Mouse (Mus musculus) cerebral cortex, adult 2 months (tissue): ENCODE data around the gene Wbp2nl.

Source experiments
- WGBS: fragments of 180-500 bp; shearing (Covaris S2); methylation state at CpG from one replicate; pipeline ENCODE4 v1.1.7; 2018; 5-methylcytosine and 5-hydroxymethylcytosine counted together

Gene Wbp2nl

GRCm38 (mm10) chr15:82298764-82299561, at the start of gene Wbp2nl:
Wbp2nl (plus strand) TSS chr15:82298954.
- 57% methylated on average over 39 of the region's 39 CpGs for WGBS

DNA sequence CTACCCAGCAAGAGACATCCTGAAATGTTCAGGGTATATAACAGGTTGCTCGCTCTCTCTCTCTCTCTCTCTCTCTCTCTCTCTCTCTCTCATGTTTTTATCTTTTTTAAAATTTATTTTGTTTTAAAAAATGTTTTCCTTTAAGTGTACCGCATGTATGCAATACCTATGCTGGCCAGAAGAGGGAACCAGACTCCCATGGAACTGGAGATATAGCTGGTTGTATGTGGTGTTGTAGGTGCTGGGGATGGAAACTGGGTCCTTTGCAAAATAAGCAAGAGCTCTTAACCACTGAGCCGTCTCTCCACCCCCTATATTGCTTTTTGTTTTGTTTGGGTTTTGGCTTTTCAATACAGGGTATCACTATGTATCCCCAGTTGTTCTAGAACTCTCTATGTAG, 47.2 kb upstream of the Wbp2nl start:
- 97% methylated on average over 3 of the region's 3 CpGs for WGBS

GRCm38 (mm10) chr15:82252097-82252496, 46.7 kb upstream of the Wbp2nl start, which contains the start of gene 1500009C09Rik:
1500009C09Rik (plus strand) TSS chr15:82252397.
- WGBS, result 94% methylated on average over 6 of the region's 6 CpGs

DNA sequence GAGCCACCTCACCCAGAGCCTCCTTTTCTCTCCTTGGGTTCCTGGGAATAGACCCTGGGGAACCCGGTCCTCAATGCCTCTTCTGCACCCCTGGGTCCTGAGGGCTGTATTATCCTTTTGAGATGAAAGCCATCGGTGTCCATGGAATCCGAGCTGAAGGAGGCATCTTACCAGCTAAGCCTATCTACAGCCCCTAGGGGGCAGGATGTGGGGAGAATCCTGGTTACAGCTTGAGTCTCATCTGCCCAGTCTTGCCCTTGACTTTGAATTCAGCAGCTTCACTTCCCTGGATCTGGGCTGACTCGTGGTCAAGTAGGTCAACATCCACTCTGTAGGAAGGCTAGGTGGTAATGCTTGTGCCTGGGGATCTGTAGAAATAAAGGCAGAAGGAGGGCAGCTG, 43.5 kb upstream of the Wbp2nl start:
- WGBS, result 28% methylated on average over 4 of the region's 4 CpGs

GRCm38 (mm10) chr15:82255944-82256383, 42.8 kb upstream of the Wbp2nl start:
- 10% methylated on average over 10 of the region's 10 CpGs for WGBS

GRCm38 (mm10) chr15:82259510-82259909, 39.2 kb upstream of the Wbp2nl start:
- WGBS, result 20% methylated on average over 16 of the region's 16 CpGs

DNA sequence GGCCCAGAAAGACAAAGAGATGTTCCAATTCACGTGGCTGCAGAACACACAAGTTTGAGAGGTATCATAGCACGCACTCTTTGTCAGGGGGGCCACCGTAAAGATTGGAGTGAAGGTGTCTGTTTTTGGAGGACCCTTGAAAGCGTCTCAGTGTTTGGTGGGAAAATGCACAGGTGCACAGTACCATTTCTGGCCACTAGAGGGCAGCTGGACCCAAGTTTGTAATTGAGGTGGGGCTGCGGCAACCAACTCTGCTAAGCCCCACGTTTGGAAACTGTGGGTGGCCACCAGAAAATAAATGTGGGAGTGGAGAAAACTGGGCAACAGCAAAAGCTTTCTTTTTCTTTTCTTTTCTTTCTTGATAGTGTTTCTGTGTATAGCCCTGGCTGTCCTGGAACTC, 32.4 kb upstream of the Wbp2nl start:
- WGBS, result 5% methylated on average over 6 of the region's 6 CpGs

DNA sequence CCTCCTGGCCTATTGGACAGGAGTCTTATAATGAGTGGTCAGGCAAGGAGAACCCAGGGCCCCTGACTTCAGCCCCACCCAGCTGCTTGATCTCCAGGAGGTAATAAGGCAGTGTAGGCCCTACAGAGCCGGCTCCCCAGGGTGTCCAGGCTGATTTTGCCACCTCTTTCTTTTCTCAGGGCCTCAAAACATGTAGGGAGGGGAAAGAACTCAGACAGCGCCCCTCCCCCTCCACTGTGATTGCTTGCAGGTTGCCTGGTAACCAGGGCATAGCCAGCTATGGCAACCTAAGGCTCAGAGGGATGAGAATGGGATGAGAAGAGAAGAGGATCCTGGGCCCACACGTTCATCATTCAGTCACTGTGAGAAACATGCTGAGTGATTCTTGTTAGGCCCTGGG, 30.6 kb upstream of the Wbp2nl start:
- WGBS, result 35% methylated on average over 3 of the region's 3 CpGs

- 65% methylated on average over 9 of the region's 9 CpGs for WGBS
Measured at GRCm38 (mm10) chr15:82268783-82269182, 30.0 kb upstream of the Wbp2nl start.

DNA sequence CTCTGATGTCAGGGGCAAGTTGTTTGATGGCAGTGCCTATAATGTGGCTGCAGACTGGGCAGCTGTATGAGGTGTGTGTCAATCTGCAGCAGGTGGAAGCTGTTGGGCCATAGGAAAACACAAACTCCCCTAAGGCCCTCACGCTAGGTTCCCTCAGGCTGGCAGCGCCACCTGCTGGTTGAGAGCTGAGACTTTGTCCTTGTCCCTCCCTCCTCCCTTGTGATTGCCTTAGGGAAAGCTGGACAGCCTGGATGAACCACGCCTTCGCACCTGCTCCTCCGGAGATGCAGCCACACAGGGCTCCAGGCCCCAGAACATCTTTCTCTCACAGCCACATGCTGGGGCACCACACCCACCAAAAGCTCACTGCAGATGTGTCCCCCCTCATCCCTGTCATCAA, 27.6 kb upstream of the Wbp2nl start:
- WGBS, result 1% methylated on average over 5 of the region's 5 CpGs

DNA sequence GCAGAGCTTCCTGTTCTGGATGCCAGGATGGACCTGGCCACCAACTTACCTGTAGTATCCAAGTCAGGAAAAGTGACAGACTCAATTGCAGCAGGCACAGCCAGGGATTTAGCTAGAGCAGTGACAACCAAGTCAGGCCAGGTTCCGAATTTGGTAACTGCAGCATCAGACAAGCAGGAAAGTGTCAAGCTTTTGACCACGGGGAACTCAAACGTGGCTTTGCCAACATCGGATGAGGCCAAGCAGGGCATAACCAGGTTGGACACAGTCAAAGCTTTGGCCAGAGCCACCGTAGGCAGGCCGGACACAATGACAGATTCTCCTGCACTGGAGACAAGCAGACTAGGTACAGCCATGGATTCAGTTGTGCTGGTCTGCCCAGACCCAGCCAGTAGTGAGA, 26.5 kb upstream of the Wbp2nl start:
- WGBS, result 89% methylated on average over 6 of the region's 6 CpGs

DNA sequence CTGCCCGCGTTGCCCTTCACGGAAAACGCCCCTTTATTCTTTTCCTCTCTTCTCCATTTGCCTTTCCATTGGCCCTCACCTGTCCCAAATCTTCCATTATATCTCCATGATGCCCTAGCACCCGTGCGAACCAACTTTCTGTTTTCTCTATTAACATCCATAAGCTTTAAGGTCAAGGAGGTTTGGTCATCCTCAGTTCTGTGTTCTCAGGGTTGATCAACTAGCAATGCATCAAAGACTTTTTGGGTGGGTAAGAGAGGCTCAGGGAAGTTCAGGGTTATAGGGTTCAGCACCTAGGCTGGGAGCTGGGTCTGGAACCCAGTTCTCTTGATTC, 24.2 kb upstream of the Wbp2nl start, which contains the start of gene Sept3:
TSS of gene Sept3 (plus strand) at position 301 of the 334 bp plus-strand sequence.
- 28% methylated on average over 6 of the region's 6 CpGs for WGBS

DNA sequence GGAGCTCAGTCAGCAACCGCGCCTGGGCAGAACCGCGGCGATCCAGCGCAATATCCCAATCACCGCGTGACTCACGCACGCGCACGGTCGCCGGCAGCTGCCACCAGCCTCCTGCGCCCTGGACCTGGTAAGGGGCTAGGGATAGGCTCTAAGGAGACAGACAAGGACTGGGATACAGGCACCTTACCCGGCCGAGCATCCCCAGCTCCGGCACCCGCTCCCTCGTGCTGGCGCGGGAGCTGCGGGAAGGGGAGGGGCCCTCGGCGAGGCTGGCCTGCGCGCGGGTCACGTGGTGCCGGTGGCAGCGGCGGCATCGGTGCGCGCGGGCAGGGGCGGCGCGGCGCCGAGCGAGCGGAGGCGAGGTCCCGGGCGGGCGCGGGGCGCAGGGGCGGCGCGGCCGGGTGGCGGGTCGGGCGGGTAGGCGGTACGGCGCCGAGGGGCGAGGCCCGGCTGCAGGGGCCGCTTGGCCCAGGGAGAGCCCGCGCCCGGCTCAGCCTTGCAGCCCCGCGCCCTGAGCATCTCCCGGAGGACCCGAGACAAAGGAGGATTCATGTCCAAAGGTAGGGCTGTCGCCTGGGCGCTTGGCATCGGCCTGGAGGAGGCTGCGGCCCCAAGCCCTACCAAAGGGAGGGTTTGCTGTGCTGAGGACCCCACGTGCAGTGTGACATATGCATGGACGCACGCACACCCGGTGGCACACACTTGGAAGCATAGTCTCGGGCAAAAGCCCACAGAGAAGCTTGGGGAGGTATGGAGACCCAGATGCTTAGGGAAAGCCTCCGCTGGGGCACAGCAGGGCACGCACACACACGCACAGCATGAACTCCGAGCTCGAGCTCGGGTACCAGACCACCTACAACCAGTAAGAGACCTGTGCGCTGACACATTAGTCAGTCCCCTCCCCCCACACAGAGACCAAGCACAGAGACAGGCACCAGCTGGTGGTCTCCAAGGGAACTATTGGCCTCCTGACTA, 23.5 kb upstream of the Wbp2nl start:
- under 1% methylated on average over 63 of the region's 86 CpGs for WGBS

- WGBS, result 35% methylated on average over 5 of the region's 5 CpGs
Measured at GRCm38 (mm10) chr15:82277591-82277990, 21.2 kb upstream of the Wbp2nl start.

DNA sequence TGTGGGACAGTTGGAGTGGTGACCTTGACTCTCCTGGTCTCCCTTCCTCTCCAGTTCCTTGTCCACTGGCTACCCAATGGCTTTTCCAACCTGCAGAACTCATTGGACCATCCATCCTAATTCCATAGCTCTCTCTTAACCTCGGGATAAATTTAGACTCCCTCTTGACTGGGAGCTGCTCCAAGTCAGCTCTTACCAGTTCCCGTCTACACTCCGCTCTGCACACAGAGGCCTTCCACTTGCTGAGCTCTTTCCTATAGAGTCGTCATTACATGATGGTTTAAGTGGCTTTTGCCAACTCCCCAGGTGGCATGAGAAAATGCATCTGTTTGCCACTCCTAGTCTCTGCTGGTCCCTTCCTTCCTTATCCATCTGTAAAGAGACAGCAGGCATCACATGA, 18.1 kb upstream of the Wbp2nl start:
- 38% methylated on average over 4 of the region's 4 CpGs for WGBS

GRCm38 (mm10) chr15:82286157-82286556, 12.6 kb upstream of the Wbp2nl start:
- 70% methylated on average over 12 of the region's 12 CpGs for WGBS

DNA sequence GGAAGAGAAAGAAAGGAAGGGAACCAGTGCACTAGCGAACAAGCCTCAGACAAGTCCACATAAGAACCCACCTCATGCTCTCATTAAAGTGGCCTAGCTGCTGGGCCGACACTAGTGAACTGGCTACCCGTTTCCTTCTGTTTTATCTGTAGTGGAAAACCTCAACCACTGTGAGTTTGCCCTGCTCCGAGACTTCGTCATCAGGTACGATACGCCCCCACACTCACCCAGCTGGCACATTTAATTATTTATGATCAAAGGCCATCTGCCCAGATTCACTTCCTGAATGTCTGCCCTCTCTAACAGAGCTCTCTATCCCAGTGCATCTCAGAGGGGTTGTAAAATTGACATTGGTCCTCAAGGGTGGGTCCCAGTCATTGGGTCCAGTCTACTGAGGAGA, 8.5 kb upstream of the Wbp2nl start:
- WGBS, result 79% methylated on average over 7 of the region's 7 CpGs

DNA sequence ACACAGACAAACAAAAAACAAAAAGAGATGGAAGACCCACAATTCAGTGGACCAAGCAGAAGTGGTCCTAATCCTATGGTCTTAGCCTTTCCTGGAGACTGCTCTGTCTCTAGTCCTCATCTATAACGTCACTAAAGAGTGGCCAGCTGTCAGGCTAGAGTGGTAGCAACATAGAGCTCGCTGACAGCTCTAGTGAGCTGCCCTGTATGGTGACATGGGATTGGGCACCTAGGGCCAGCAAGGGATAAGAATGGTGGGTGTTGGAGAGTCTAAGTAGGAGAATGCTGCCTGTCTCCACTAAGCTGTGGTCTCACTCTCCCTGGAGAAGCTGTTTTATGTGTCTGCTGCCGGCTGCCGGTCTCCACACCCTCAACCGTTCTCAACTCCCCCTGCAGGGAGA, 5.9 kb upstream of the Wbp2nl start:
- 37% methylated on average over 5 of the region's 5 CpGs for WGBS

DNA sequence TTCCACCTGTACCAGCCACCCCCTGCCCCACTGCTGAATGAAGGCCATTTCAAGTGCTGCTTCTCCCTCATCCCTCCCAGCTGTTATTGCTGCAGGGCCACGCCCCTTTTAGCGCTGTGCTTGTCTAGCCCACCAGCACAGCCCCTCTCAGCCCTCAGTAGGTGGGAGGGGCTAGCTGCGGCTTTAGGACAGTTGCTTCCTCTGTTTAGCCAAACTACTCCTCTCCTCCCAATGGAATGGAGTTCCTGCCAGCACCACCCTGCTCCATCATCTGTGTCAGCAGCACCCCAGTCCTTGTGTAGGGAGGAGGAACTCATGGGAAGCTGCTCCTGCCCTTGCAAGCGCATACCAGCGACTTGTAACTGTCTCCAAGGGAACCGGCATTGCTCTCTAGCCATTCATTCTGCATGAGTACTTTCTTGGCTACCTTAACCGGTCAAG, 5.5 kb upstream of the Wbp2nl start:
- WGBS, result 6% methylated on average over 7 of the region's 7 CpGs

DNA sequence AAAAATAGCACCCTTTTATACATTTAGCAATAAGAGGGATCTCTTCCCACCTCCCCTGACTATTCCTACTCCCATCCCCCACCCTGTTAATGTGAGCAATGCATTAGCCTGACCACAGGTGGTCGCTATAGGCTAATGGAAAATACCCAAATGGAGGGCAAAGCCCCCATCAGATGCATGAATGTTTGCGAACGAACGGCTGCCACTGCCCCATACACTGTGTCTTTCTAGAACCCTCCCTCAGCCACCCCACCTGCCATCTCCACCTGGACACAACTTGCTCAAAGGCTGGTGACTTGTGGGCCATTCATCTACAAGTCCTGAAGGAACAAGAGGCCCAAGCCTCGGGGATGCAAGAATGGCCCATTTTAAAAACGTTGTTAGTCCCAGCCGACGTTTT, 4.7 kb upstream of the Wbp2nl start:
- 13% methylated on average over 8 of the region's 8 CpGs for WGBS

GRCm38 (mm10) chr15:82307107-82307506, 8.4 kb downstream of the Wbp2nl start:
- 76% methylated on average over 3 of the region's 3 CpGs for WGBS

DNA sequence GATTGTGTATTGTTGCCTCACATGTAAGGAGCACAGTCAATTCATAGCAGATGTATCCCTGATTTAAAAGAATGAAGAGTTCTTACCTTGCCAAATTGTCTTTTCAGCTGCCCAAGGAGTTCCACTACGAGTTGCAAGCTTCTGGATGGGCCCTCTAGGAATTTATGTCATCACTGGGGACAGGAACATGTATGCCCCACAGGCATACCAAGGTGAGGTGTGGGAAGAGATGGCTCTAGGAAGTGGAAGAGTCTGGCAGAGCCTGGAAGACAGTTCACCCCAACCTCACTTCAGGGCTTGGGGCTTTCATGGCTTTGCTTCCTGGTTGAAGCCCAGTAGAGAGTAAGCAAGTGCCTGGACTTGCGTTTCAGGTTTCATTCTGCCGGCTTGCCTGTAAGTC, 9.7 kb downstream of the Wbp2nl start:
- WGBS, result 86% methylated on average over 3 of the region's 3 CpGs

- WGBS, result 86% methylated on average over 6 of the region's 6 CpGs
Measured at GRCm38 (mm10) chr15:82317839-82318238, 19.1 kb downstream of the Wbp2nl start.
